Mouse (Mus musculus) kidney, postnatal 14 days (tissue): ENCODE results near the gene Scn8a.

Source experiments
- DNase-seq: peaks from one replicate; pipeline ENCODE4 v3.0.0; 2022; ENCODE audit warnings: mixed read lengths

Scn8a gene

DNA sequence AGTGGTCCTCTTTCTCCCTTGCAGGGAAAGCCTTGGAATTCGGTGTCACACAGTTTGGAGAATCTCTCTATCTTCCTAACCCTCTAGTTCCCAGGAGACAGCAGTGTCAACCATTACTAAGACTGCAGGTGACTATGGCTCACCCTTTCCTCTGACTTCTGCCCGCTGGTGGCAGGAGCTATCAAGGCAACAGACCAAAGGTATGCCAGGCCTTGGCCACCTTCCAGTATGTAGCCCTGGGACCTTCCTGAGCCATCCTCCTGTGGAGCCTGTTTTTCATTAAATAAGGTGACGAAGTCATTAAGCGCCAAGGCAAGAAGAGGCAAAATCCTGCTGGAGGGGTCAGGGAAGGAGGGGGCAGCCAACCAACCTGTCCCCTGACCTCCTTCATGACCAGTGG is 205.5 kb downstream of the Scn8a start:
- peak; percentile 82 for DNase-seq

DNA sequence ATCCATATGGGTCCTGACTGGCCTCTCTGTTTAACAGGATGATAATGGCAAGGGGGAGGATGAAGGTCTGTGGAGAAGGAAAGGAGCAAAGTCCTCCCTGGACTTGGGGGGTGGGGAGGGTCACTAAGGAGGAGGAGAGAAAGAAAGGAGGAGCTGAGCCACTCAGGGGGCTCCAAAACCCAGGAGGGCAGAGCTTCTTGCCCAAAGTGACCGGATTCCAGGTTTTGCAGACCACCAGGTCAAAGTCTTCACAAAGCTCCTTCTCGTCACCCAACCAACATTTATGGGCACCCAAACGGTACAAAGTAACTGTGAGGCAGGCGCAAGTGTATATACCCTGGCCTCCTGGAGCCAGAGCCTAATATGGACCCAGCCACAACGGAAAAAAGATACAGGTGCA is 206.0 kb downstream of the Scn8a start:
- peak; percentile 43 for DNase-seq

DNA sequence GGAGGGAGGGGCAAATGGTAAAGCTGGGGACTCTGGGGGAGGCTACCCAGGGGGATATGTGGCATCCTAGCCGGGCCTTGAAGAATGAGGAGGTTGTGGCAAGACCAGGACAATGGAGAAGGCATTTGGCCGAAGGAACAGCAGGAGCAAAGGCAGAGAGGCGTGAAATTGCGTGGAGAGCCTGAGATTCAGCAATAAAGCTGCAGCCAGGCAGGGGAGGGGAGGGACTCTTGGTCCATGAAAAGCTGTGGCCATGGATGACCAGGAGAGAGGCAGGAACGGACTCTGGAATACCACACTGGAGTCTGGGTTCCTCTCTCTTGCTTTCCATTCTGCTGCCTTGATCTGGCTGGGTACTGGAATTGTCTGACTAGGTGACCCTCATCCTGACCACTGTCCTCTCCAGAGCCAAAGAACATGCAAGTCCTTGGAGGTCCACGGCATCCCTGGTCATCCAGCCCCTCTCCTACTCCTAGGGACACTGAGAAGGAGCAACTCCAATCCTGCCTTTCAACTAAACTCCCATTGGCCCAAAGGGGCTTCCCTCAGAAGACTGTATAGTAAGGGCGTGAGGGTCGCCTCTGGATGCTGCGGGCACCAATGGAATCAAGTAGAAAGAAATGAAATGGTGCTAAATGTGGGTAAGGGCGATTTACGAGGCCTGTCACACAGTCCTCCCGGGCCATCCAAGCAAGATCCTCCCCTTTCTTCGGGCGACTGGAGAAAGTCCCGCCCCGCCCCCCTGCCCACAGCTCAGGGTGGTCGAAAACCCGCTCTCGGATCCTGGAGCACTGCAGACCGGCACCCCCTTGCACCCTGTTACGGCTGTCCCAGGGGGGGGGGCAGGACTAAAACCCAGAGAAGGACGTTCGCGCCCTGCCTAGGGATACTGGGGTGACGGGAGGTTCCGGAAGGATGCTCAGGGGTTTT is 206.7 kb downstream of the Scn8a start:
- DNase-seq: peak; percentile 58

DNA sequence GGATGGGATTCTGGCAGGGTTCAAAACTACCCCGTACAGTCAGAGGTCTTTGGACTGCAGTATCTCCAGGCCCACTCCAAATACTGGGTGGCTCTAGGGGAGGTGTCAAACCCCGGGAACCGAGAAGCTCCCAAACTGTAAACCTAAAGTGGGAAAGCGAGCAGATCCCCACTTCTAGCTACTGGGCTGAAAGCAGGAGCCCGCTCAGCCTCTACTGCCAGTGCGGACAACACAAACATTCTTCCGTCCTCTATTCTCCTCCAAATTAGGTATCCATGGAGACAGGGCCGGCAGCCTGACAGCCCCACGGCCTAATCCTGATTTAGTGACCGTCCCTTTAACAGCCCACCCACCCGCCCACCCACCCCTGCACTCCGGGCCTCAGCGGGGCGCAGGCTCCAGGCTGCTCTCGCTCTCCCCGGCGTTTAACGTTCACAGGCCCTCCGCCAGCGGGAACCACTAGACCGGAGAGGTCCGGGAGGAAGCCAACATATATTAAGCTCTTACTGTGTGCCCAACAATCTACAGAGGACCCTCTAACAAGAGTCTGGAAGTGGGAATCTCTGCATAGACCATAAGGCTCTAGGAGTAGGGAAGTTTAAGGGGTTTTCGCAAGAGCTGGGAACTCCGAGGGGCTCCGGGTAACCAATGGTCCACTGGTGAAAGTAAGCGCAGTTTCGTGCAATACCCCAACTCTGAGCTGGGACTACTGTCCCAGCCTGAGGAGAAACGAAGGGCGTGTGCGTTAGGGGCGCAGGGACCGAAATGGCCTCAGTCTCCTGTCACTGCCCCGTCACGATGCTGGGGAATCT is 207.5 kb downstream of the Scn8a start:
- peak; percentile 53 for DNase-seq

DNA sequence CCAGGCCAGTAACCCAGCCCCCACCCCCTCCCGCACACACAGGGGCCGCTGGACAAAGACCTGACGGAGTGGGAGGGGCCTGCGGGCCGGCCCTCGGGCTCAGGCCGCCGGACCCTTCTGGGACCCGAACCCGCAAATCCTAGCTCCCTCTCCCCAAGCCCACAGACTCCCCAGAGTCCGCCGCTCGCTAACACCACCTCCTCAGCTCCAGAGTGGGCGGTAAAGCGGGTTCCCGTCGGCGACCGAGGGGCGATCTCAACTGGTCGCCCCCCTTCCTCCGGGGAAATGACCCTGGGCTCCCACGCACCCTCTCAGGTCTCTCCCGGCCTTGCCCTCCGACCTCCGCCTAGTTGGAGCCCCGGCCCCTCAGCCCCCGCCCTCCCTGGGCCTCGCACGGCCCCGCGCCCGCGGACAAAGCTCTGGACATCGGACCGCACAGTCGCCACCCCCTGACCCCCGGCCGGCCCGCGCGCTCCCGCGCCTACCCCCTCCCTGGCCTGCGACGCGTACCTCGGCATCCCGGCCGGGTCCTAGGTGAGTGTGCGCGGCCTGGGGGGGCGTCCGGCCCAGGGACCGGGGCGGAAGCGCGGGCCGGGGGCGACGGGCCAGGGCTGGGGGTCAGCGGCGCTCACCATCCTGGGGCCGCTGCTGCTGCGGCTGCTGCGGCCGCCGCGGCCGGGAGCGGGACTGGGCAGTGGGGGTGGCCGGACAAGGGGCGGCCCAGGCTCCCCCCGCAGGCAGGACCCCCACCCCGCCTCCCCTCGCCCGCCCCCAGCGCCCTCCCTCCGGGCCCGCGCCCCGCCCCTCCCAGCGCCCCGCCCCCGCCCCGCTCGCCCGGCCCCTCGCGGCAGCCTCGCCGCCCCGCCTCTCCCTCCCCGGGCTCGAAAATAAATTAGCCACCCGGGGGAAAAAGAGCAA is 208.4 kb downstream of the Scn8a start, which contains the start of gene Fignl2:
Gene Fignl2, minus strand, starts transcription at position 755 of the 918 bp plus-strand sequence.
- peak; percentile 78 for DNase-seq

DNA sequence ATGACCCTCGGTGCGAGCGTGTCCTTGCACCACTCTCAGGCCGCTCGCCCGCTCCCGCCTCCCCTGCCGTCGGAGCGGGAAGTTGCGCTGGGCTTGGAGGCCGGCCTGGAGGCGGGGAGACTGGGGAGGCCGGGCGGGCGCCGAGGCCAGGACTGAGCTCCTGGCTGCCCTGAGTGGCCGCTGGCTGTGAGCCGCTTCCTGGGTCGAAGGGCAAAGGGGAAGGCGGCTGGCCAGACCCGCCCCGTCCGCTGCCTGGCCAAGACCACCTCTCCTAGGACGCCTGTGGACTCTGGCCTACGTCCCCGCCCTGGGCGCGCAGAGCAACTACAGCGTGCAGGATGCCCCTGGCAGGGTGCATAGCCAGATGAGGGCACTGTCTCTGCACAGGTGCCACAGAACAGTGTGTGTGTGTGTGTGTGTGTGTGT is 209.1 kb downstream of the Scn8a start:
- peak; percentile 97 for DNase-seq

DNA sequence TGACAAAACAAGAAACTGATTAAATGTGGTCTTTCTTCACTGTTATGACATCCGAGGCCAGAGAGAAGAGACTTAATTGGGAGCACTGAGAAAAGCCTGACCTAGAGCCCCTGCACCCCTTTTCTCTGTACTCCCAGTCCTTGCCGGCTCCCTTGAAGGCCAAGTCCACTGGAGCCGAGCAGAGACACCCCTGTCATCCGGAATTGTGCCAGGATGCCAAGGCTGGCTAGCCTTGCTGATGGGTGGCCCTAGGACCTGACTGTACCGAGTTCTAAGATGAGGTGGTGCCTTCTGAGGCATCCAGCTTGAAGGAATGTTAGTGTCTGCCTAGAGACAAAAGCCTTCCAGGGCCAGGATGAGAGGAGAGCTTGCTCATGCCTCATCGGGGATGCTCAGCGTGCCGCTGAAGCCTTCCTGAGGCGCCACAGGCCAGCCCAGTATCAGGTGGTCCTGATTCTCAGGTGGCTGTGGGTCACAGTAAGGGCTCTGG is 210.4 kb downstream of the Scn8a start:
- no peak for DNase-seq

DNA sequence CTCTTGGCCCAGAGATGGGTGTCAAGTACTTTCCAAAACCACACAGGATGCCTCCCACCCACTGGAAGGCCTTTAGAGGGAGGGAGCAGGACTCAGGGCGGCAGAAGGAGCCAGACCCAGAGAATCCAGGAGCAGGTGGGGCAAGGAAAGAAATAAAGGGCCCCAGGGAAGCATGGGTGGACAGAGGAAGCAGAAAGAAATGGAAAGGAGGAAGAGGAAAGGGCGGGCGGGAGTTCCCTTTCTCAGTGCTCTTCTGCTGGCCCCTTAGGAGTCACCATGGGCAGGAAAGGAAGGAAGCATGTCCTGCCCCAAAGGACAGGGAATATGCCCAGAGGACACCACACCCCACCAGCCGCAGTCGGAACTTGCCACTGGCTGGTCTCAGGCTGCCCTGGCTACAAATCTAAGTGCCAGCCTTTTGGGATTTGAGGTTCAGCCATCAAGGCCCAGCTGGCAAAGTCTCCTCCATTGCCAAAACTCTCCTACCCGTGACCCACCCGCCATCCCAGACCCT is 211.4 kb downstream of the Scn8a start:
- DNase-seq: peak; percentile 25

DNA sequence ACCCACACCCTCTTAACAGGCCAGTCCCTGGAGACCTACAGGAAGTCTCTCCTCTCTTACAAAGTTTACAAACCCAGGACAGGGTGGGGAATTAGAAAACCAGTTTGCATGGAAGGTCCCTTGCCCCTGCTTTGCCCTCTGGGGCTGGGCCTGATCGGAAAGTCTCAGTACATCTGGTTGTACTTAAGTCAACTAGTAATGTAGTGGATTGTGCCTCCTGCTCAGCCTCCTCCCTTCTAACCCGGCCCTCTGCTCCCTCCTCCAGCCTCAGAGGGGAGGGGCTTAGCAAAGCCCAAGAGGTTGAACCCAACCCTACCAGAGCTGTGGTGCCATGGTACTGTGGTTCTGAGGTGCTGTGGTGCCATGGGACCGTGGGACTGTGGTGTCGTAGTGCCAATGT is 212.6 kb downstream of the Scn8a start:
- no peak for DNase-seq

DNA sequence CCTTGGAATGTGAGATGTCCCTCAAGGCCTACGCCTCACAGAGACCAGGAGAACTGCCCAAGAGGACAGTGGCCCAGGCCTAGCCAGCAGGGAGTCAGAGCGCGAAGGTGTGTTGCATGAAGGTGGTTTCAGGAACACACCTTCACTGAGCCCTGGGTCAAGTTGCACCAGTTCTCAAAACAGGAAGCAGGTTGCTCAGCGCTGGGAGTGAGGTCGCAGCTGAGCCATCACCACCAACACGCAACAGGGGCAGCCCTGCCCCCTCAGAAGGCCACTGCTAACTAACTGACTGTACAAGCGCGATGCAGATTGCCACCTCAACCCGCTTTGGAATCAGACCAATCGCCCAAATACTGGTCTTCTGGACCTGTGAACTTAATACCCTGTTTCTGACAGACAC is 214.8 kb downstream of the Scn8a start:
- no peak for DNase-seq

DNA sequence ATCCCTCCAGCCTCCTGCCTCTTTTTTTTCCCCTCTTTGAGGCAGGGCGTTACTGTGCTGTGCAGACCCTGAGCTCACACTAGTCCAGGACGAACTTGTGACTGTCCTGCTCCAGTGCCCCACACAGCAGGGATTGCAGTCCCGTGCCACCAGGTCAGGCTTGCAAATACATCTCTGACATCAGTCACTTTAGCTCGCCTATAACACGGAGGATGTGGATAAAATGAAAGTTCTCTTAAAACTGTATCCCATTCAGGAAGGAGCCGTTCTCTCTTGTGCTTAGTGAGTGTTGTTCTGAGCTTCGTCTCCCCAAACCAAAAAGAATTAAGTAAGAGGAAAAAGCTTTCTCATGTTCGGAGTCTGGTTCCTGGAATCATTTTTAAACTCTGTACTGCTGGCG is 216.8 kb downstream of the Scn8a start:
- no peak for DNase-seq

DNA sequence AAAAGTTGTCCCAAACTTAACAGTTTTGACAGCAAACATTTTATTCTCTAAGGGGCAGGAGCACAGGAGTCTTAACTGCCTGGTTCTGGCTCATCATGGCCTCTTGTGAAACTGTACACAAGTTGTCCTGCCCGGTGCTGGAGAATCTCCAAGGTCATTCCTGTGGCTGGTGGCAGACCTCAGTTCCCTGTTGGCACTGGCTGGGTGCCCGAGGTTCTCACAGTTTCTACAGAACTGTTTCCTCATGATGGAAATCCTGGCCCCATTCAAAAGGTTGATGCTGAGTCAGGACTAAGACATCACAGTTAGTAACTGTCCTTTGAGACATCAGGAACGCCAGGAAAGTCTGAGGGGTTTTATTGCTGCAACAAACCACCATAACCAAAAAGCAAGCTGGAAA is 217.3 kb downstream of the Scn8a start:
- peak; percentile 67 for DNase-seq

DNA sequence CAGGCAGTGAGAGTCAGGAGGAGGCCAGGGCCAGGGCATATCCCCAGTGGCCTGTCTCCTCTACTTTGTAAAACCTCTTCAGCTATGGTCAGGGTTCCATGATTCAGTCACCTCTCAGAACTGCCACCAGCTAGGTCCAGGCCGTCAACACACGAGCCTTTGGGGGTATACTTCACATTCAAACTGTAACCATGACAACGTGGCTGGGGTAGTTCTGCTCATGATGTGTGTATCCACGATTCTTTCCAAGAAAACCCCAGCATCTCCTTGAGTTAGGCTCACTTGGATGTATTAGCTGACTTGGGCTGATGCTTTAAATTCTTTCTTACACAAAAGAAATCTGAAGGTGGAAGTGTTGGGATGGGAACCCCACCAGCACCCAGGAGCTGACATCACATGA is 218.6 kb downstream of the Scn8a start:
- DNase-seq: no peak

DNA sequence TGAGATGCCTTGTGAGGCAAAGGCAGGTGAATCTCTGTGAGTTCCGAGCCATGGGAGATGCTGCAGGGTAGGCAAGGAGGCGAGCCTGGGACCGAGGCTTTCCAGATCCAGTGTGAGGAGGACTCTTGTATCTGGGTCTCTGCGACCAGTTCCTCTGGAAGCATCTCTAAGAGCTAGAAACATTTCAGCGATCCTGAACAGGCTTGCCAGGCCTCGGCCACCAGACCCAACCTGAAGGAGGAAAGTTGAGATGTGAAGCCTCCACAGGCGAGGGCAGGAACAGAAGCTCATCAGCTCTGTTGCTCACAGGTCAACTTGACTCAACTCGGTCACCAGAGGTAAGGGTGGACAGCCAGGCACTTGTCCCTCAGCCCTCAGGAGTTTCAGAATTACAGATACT is 221.9 kb downstream of the Scn8a start:
- DNase-seq: no peak

DNA sequence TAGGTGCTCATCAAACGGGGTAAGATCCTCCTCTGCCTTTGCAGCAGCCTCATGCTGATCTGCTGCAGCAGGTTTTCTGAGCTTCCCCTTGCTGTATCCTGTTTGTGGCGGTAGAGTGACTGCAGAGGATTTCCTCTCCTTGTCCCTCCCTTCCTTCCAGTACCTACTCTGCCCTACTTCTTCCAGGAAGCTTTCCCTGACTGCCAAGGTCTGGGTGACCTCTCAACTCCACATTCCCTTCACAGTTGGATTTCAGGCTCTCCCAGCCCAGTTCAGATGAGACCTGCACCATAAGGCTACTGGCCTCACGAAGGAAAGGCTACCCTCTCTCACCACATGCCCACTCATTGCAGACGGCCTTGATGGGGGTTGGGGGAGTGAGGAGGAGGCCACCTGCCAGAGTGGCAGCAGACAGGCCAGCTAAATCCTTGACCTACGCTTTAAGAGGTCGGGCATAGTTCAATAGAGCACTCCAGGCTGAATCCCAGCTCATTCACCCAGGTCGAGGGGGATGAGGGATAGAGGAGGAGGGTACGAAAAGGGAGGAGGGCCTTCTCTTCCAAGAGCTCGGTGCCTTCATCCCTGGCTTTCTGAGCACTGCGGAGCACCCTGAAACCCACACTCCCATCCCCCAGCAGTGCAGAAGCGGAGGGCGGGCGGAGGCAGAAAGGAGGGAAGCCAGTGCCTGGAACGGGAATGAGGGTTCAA is 222.6 kb downstream of the Scn8a start:
- peak; percentile 33 for DNase-seq

DNA sequence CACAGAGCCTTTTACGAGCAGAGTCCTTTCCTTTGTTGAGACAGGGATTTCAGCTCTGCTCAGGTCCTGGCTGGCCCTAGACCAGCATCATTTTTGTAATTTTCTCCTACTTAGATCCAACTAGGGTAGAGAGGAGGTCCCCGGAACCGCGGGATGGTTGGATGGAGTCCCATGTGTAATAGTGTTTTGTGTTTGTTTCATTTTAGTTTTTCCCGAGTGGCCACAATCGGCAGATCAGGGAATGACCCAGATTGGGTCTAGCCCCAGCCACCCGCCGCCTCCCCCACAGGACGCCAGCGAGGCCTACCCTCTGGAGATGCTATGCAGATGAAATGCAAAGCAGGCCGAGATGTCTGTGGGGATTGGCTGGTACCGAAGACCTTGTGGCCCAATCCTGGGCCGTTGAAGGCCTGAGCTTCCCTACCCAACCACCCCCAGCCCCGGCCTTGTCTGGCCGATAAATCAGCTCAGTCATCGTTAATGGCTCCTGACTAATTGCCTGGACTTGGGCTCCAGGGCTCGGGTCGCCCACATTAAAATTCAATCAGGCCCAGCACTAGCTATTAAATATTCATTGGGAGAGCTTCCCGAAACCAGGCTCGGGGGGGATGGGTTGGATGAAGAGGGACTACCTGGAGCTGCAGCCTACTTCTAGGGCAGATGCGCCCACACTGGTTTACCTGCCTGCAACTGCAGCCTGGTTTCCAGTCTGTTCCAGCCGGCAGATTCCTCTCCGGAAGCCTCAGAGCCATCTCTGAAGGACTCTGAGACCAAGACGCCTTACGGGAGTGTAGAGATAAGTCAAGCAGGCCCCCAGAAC is 223.4 kb downstream of the Scn8a start:
- DNase-seq: peak; percentile 85

DNA sequence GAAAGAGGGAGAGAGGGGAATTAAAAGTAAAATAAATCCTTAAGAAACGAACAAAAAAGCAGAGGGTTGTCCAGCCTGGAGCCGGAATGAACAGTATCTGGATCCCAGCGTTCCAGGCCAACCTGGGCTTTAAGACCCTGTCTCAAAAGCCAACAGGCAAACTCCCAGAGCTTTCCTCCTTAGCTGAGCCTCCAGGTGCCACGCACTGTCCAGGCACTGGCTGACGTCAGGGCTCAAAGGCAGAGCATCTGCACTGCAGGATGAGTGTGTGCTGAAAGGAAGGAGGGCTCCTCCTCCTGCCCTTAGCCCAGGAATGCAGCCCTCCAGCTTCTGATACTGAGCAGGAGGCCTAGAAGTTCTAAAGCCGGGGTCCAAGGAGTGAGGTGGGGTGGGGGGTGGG is 224.3 kb downstream of the Scn8a start:
- DNase-seq: no peak

DNA sequence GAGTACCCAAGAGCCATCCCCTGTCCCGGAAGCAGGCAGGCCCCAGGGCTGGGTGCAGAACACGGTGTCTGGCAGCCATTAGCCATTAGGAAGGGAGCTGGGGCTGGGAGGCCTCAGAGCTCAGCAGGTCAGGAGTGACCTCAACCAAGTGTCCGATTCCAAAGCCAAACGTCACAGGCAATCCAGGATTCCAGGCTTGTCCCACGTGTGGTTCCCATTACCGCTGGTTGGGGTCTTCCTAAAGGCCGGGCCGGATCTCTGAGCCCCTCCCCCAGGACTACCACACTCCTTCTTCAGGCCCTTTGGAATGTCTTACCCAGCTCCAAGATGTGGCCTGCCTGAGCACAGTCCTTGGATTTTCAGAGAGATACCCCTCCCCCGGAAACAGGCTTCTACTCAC is 225.3 kb downstream of the Scn8a start:
- no peak for DNase-seq

DNA sequence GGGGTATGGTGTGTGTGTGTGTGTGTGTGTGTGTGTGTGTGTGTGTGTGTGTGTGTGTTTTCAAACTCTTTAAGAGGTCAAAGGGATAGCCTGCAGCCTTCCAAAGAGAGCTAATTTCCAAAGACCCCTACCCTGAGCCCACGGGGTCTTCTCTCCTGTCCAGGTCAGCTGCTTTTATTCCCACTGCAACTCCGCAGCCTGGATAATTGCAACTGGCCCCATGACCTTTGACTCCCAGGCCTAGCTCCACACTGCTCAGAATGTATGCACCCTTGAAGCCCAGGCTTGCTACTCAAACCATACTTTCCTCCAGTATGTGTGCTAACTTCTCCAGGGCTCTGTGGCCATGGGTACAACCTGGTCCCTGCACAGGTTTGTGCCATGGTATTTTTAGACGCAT is 225.7 kb downstream of the Scn8a start:
- no peak for DNase-seq
